Mouse (Mus musculus) testis, adult 2 months (tissue): ENCODE data around the gene Inafm2.

ENCODE experiments used
- CTCF ChIP-seq: fragments of 200-500 bp; IDR thresholded peaks from 2 replicates; pipeline ENCODE4 v1.5.1; 2012; ENCODE audit warnings: low read depth, mild to moderate bottlenecking, inconsistent platforms, low read length, moderate library complexity; ENCODE audit not compliant: control insufficient read depth, insufficient read depth, insufficient replicate concordance
- POLR2A ChIP-seq: fragments of 200-500 bp; IDR thresholded peaks from 2 replicates; pipeline ENCODE4 v1.6.1; 2012; ENCODE audit warnings: low read depth, mild to moderate bottlenecking, inconsistent platforms, low read length, moderate library complexity; ENCODE audit not compliant: control insufficient read depth

DNA sequence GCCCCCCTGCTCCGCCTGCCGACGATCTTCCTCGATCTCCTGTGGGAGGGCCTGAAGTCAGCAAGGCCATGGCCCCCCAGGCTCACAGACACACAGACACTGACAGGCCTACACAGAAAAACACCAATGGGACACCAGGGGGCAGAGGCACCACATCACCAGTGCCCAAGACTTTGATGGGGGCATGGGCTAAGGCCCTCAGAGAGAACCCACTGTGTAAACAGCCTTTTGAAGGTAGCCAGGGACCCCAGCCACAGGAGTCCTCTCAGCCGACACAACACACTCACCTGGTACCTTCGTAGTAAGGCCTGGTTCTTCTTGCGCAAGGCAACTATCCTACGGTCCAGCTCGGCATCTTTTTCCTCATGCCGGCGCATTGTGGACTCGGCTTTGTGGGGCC is 15.8 kb downstream of the Inafm2 start:
- TF ChIP-seq POLR2A (no peak), CTCF (no peak)
